Comparison of ENCODE assay signal across 21 mouse cellular contexts in genomic region chr17:49275421-49275820, GRCm38 (mm10).
A peak's percentile ranks its signal among the peaks of the same experiment; 100 is the strongest.
DNase-seq lines count a peak whose midpoint lies in the region.
"Had no signal": no experiment of that assay in that cellular context is flagged by ENCODE, and none has a peak within 500 bp of the region (broad histone marks: within the 10 kb centered on the region; RNA-seq: fewer than 3 reads in every experiment).

No protein-coding gene starts in this region.

- H3K4me3 ChIP-seq in heart, embryonic 10.5 days = no peak overlapping the region
- no peak overlapping the region for H3K4me3 ChIP-seq in embryonic facial prominence, embryonic 10.5 days
- H3K4me3 ChIP-seq: embryonic facial prominence, embryonic 13.5 days; embryonic facial prominence, embryonic 15.5 days; erythroblast, embryonic 14.5 days; forebrain, embryonic 10.5 days; forebrain, embryonic 12.5 days had no signal

- no peaks in the 10 kb centered on the region for H3K36me3 ChIP-seq in heart, embryonic 10.5 days
- no peaks in the 10 kb centered on the region for H3K36me3 ChIP-seq in embryonic facial prominence, embryonic 10.5 days (replicated peaks)
- H3K36me3 ChIP-seq: embryonic facial prominence, embryonic 13.5 days; embryonic facial prominence, embryonic 15.5 days; forebrain, embryonic 10.5 days; forebrain, embryonic 12.5 days; G1E had no signal

- H3K9me3 ChIP-seq in heart, embryonic 10.5 days = 0 out of 2 replicates have a peak, but pooled peaks cover under 1% of the 10 kb centered on the region
- H3K9me3 ChIP-seq in embryonic facial prominence, embryonic 10.5 days = no peaks in the 10 kb centered on the region
- H3K9me3 ChIP-seq: embryonic facial prominence, embryonic 13.5 days; embryonic facial prominence, embryonic 15.5 days; forebrain, embryonic 10.5 days; forebrain, embryonic 12.5 days had no signal

- H3K27me3 ChIP-seq in heart, embryonic 10.5 days (ENCODE audit: insufficient read depth, poor library complexity, severe bottlenecking) = 0 out of 2 replicates have a peak, but pooled peaks cover 9% of the 10 kb centered on the region
- no peaks in the 10 kb centered on the region for H3K27me3 ChIP-seq in embryonic facial prominence, embryonic 10.5 days (replicated peaks; ENCODE audit: low read depth, poor library complexity, severe bottlenecking)
- H3K27me3 ChIP-seq: CH12.LX; embryonic facial prominence, embryonic 13.5 days; embryonic facial prominence, embryonic 15.5 days had no signal

- H3K27ac ChIP-seq in heart, embryonic 10.5 days = no peak overlapping the region
- no peak overlapping the region for H3K27ac ChIP-seq in embryonic facial prominence, embryonic 10.5 days (replicated peaks)
- H3K27ac ChIP-seq: embryonic facial prominence, embryonic 13.5 days; embryonic facial prominence, embryonic 15.5 days; forebrain, embryonic 10.5 days; forebrain, embryonic 12.5 days had no signal

- DNase-seq in cerebellum, postnatal 10 days = peak; percentile 64 to 72
- no peak for DNase-seq in cerebellum, adult 18-20 months
- DNase-seq in heart, embryonic 10.5 days (ENCODE audit: low spot score) = peak; percentile 58
- no peak for DNase-seq in heart, postnatal 36 days
- DNase-seq in left cerebral cortex, postnatal 4 days = peak; percentile 30
- no peak for DNase-seq in left cerebral cortex, adult 8-10 months (ENCODE audit: low spot score in 2 of 2)
- peak; percentile 3 for DNase-seq in embryonic facial prominence, embryonic 10.5 days (ENCODE audit: low spot score)
- DNase-seq: adrenal gland, adult 8-10 months; adrenal gland, postnatal 14 days; adrenal gland, postnatal 36 days; B cell, adult 2 months; cerebellum, adult 2 months; cerebellum, adult 9-10 months; cerebellum, postnatal 25 days had no signal

- WGBS in heart, embryonic 10.5 days = 69% methylated on average over 2 of the region's 2 CpGs
- WGBS in embryonic facial prominence, embryonic 10.5 days = 55% methylated on average over 2 of the region's 2 CpGs

- intact Hi-C loops in heart, postnatal 36 days (cut with DNase I) = no loop called here
- intact Hi-C loops in left cerebral cortex, postnatal 4 days (cut with DNase I) = loop anchor here (10.0 kb wide), 1 partner anchor 119 kb away; no protein-coding TSS in a partner anchor

- H3K4me1 ChIP-seq in heart, embryonic 10.5 days = no peaks in the 10 kb centered on the region
- H3K4me1 ChIP-seq in embryonic facial prominence, embryonic 10.5 days = peaks cover 9% of the 10 kb centered on the region
- H3K4me1 ChIP-seq: embryonic facial prominence, embryonic 15.5 days had no signal

Comparison
In these comparisons a context has a peak if more than half of its experiments do, and no peak if none do; other contexts are left out.
1. DNase-seq: peak in cerebellum, postnatal 10 days (2 of 2), heart, embryonic 10.5 days (single experiment), left cerebral cortex, postnatal 4 days (single experiment) and embryonic facial prominence, embryonic 10.5 days (single experiment); none in cerebellum, adult 18-20 months (0 of 2), heart, postnatal 36 days (0 of 2) and left cerebral cortex, adult 8-10 months (0 of 2).